Mouse (Mus musculus): ENCODE data around the gene Lnx2. TPM values are rescaled to one million over a fixed set of nuclear protein-coding genes. Genes with fewer than 3 reads are reported as not detected.

The Lnx2 gene
- total RNA-seq, 2 experiments from 2014 or later: 17.9 to 20.5 TPM

DNA sequence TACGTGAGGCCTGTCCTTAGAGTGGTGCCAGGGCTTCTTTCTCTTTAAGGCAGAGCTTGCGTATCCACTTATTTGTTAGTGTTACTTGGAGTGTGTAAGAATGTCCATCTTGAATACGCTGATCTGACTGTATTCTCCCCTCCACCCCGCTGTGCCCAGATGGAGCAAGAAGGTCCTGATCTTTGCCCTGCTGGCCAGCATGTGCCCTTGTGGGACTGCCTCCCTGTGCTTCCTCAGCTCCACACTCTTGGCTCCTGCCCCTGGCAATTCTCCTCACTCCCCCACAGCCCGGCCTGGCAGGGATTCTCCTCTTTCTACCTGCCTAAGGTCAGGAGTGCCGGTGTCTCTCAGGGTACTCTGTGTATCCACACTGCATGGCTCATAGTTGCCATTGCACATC is 95.0 kb downstream of the Lnx2 start:
- DNase-seq: no peak
- intact Hi-C loops (cut with DNase I): loop anchor here (2.0 to 5.0 kb wide), 2 partner anchors 41 to 136 kb away; no protein-coding TSS in a partner anchor

GRCm38 (mm10) chr5:146974781-146975123 is 101.6 kb downstream of the Lnx2 start:
- no peak for DNase-seq
- intact Hi-C loops (cut with DNase I): no loop called here

DNA sequence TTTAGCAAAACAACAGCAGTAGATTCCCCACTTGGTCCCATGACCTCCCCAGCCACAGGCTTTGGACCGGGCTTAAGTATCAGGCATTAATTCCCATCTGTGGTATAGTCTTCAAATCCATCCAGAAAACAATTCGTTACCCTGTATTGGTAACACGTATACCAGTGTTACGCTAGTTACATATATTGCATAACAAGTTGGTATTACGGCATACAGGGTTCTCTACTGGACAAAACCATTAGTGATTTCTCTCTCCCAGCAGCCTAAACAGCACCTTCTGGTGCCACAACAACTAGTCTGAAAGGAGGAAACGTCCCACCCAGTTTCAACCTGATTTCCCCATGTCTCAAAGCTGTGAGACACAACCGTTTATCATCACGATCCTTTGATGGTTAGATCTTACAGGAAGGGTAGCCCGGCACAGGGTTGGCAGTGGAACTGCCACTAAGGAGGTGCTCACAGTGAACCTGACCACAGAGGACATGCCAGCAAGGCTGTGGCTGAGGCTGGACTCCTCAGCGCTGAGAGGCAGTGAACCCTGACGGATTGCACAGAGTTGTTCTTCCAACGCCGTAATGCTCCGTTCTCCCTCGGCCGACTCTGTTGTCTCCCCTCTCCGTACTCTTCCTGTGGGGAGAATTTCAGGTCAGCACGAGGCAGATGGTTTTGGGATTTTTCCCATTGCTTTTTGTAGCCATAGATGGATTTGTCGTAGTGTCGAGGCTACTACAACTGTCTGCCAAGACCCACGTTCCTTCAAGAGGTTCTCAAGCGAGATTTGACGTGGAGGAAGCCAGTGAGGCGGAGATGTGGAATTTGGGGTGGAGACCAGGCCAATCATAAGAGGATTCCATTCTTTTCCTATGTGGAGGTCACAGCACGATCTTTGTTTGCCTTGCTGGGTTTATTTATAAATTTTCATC is 102.3 kb downstream of the Lnx2 start:
- DNase-seq: no peak
- intact Hi-C loops (cut with DNase I): no loop called here

DNA sequence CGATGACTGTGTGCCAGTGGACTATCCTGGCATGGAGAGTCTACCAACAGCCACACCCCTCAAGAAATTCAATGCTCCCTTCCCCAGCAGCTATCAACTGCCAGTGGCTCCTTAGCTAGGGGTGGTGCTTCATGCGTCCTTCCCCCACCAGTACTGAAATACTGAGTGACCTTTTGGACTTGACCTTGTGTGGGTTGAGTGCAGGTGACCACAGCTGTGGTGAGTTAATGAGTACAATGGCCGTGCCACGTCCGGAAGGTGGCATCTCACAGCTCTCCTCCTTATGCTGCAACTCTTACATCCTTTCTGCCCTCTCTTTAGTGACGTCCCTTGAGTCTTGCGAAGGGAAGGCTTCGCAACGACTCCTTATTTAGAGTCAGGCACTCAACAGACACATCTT is 103.0 kb downstream of the Lnx2 start:
- intact Hi-C loops (cut with DNase I): no loop called here
- DNase-seq: no peak

- intact Hi-C loops (cut with DNase I): no loop called here
- no peak for DNase-seq
These were observed 104.4 kb downstream of the Lnx2 start for GRCm38 (mm10) chr5:146971776-146972561.

DNA sequence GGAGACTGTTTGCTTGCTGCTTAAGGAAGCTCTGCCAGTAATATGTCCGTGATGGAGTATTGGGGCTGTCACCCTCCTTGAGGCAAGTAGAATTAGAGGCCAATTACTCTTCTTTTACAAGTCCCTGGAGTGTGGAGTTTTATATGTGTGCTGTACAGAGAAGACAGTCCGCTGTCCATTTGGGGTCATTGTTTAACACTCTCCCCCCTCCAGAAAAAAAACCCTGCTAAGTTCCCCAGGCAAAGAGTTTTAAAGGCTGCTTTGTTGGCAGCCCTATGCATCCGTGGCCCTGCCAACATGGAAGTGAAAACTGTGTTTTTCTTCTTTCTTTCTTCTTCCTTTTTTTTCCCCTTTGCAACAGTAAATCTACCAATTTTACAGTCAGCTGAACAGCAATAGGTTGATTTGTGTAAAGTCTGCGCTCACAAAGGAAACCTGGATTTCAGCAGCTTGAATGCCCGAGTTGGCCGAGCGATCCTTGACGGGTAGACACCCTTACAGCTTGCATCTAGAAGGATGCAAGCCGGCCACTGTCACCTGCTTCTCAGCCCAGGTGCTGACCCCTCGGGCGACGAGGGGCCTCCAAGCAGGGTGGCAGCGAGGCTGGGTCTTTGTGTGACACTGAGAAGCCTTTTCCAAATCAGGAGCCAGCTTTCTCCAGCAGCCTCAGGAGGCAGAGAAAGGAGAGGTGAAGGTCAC is 107.5 kb downstream of the Lnx2 start:
- DNase-seq: no peak
- intact Hi-C loops (cut with DNase I): no loop called here

Other genes starting within 250 kb of the Lnx2 start
- gene Rpl21, start 243.7 kb downstream of the Lnx2 start, total RNA-seq (2021): 100 to 1,000 TPM; 157 to 159 TPM
- 1 to 10 TPM; 5.9 to 7.5 TPM for gene Rasl11a, start 231.5 kb downstream of the Lnx2 start, total RNA-seq (2021)
- gene Gtf3a, start 127.9 kb downstream of the Lnx2 start, total RNA-seq (2021): 10 to 100 TPM; 23.3 to 27.7 TPM
- gene Mtif3, start 112.8 kb downstream of the Lnx2 start, total RNA-seq (2021): 10 to 100 TPM; 19.6 to 20.3 TPM
- gene Polr1d, start 464 bp upstream of the Lnx2 start, total RNA-seq (2021): 10 to 100 TPM; 83.7 to 88.3 TPM
- not detected for gene Gsx1, start 112.1 kb upstream of the Lnx2 start, total RNA-seq (2021)
- gene Pdx1, start 193.4 kb upstream of the Lnx2 start, total RNA-seq (2021): not detected
- not detected for gene Cdx2, start 230.7 kb upstream of the Lnx2 start, total RNA-seq (2021)
- gene Urad, start 245.9 kb upstream of the Lnx2 start, total RNA-seq (2021): not detected

Data from heart, postnatal 10 days (tissue).